Mouse (Mus musculus) gastrocnemius, adult 2 months (tissue): ENCODE measurements around the gene Akr1c19. TPM values are rescaled to one million over a fixed set of nuclear protein-coding genes. Genes with fewer than 3 reads are reported as not detected.
"Not testable (repeated sequence)": the region's sequence is repeated elsewhere in the genome, so short reads cannot be mapped to it uniquely, and the experiment has no call there.

Experiments used
- DNase-seq: peaks from one replicate; pipeline ENCODE4 v3.0.0; 2022
- H3K27ac ChIP-seq: fragments of 200-600 bp; 2 replicates; pipeline ENCODE4 v1.8.1; 2022; ENCODE audit warnings: mild to moderate bottlenecking
- H3K4me3 ChIP-seq: fragments of 200-600 bp; 2 replicates; pipeline ENCODE4 v1.8.1; 2022; ENCODE audit warnings: mild to moderate bottlenecking, moderate library complexity
- CTCF ChIP-seq: fragments of 200-600 bp; IDR thresholded peaks from 2 replicates; pipeline ENCODE4 v1.8.1; 2022; ENCODE audit warnings: antibody characterized with exemption, mild to moderate bottlenecking, moderate library complexity
- intact Hi-C: fragments of 180-260 bp; cut with DNase I; formaldehyde crosslinking; loops from one replicate; pipeline ENCODE4 v1.15.1; 2025
- total RNA-seq, 2 experiments: library from RNA; stranded (reverse); gene quantifications; 2 replicates each; pipeline ENCODE4 v1.2.3; 2021

Akr1c19 gene
- total RNA-seq, 2 experiments from 2014 or later, result 0.33 TPM; not detected in 1

DNA sequence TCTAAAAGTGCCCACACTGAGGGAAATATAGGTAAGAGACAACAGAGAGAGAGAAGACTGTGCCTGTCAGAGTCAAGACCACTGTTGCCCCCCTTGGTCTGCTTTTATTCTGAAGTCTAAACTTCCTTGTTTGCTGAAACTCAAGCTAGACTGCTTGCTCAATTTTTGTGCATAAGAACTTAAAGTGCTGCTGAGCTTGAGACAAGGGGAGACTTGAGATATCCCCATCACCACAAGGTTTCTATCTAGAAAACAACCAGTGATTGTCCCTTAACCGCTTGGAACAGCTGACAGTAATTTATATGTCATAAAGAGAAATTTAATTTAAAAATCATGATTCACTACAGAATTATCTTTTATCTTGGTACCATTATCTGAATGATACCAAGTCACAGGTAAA is 4.6 kb downstream of the Akr1c19 start:
- no peak for DNase-seq
- Histone ChIP-seq H3K4me3 (no peak overlapping the region), H3K27ac (no peak overlapping the region)
- TF ChIP-seq CTCF, result no peak
- intact Hi-C loops, result no loop called here

DNA sequence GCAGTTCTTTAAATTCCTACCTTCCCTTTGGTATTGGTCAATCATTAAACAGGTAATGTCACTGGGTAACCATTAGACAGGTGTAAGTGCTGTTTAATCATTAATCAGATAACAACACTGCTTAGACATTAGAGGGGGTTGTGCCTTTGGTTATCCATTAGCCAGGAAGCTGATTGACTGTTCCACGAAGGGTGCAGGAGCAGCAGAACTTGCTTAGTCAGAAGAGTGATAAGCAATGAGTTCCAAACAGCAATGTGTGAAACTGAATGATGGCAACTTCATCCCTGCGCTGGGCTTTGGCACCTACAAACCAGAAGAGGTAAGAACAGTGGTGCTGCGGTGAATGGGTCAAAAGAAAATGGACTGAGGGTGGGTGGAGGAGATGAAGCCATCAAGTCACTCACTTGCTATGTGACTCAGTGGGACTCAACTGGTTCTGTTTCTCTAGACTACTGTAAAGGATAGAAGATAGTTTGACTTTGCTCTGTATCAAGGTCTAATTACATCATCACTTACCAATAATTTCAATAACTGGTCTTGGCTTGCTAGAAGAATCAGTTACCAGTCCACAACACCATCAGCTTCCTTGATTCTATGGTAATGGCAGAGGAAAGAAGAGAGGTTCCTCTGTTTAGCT is 5.2 kb downstream of the Akr1c19 start:
- no peak for TF ChIP-seq CTCF
- no peak for DNase-seq
- intact Hi-C loops, result no loop called here
- Histone ChIP-seq H3K27ac (no peak overlapping the region), H3K4me3 (no peak overlapping the region)

DNA sequence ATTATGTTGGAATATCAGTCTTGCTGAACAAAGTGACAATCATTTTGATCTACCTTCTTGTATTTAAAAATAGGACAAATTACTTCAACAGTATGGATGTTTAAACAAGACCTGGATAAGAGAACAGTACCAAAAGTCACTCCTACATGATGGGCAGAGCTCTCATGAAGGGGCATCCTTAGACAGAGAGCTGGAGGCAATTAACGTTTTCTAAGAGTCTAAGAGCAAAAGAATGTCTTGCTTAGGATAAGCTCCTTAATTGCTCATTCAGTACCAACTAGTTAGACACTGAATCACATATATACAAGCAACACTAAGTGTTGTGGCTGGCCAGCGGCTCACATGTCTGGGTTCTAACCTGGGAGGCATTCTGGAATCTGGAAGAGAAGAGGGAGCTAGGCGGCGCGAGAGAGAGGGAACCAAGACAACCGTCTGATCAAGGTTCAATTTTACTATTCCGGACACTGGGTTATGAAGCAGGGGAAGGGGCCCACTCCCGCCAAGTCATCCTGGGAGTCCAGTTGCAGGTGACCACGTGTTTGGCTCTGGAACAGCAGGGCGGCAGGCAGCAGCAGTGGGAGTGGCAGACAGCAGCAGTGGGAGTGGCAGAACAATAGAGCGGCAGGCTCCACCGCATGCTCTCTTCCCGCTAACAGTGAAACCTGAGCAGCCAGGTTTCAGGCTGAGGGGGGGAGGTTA is 16.5 kb downstream of the Akr1c19 start:
- no peak for TF ChIP-seq CTCF
- intact Hi-C loops, result no loop called here
- Histone ChIP-seq H3K4me3 (no peak overlapping the region), H3K27ac (no peak overlapping the region)
- DNase-seq, result peak; percentile 18

DNA sequence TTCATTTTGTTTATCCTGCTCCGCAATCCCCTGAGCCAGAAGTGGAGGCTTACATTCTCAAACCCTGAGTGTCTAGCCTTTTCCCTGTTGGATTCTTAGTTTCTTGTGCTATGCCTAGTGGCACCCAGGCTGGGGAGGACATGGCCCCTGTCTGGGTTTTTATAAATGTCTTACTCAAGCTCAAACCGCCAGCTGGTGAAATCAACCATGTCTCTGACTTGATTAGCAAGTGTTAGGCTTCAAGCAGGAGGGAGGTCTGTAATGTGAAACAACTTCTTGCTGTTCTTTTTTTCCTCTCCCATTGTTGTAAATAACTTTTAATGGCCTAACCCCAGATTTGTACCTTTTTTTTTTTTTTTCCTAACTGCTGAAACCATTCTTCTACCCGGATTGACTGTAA is 20.8 kb downstream of the Akr1c19 start:
- TF ChIP-seq CTCF, result no peak
- no peak overlapping the region for H3K4me3 ChIP-seq
- H3K27ac ChIP-seq, result no peak overlapping the region
- intact Hi-C loops, result no loop called here
- no peak for DNase-seq

DNA sequence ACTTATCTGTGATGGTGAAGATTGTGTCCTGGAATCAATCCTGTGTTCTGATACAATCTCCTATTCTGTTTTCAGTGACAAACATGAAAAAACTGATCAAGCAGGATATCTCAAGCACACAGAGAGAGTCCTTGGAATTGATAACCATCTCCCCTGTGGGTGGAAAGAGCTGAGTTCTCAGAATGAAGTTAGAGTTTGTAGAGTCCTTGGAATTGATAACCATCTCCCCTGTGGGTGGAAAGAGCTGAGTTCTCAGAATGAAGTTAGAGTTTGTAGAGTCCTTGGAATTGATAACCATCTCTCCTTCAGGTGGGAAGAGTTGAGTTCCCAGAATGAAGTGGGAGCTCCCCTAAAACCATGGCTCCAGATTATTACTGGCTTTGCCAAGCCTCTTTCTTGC is 28.4 kb downstream of the Akr1c19 start:
- DNase-seq, intact Hi-C loops, H3K27ac ChIP-seq, H3K4me3 ChIP-seq: not testable (repeated sequence)

DNA sequence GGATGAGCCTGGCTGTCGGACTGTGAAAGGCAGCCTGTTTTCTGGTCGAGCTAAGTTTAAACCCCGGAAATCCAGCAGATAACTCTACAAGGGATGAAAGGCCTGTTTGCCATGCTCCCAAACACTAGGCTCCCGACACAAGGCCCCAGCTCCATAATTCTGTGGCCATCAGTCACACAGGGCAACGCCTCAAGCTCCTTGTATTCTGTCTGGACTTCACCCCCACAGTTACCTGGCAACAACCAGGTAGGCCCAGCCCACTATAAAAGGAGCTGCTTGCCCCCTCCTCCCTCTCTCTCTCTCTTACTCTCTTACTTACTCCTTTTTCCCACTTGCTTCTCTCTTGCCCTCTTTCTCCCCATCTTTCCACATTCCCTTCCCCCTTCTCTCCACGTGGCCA is 28.8 kb downstream of the Akr1c19 start:
- no peak overlapping the region for H3K4me3 ChIP-seq
- DNase-seq, result no peak
- intact Hi-C loops, result no loop called here
- H3K27ac ChIP-seq, result no peak overlapping the region
- TF ChIP-seq CTCF, result no peak

DNA sequence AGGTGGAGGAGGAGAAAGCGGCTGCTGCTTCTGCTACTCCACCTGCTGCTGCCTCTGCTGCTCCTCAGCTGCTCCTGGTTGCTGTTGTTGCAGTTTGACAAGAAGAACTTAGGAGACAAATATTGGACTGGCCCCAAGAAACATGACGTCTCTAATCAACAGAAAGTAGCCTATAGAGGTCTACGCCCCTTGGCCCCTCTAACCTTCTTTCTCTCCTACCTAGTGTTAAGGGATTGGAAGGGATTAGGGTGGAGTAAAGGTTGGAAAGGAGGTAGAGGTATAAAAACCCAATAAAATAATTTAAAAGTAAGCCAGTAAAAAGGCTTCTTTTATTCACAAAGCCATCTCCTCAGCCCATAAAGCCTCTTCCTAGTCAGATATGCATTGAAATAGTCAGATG is 36.1 kb downstream of the Akr1c19 start:
- no peak overlapping the region for H3K27ac ChIP-seq
- DNase-seq, result no peak
- no peak for TF ChIP-seq CTCF
- intact Hi-C loops, result no loop called here
- H3K4me3 ChIP-seq, result no peak overlapping the region

DNA sequence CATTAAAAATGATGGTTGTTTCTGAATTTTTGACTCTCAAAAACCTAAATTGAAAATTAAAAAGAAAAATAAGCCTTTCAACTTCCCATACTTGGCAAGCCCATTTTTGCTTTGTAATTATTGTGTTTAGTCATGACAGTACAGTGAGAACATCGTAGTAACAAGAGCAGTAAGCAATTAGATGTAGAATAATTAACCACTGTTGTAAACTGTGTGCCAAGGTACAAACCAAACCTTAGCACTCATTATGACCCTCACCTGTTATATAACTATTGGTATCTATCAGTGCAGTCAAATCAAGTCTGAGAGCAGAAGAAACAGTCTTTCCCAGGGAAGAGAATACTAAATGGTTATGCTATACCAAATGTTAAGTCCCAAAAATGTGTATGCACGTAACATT is 36.5 kb downstream of the Akr1c19 start:
- no peak for DNase-seq
- no peak overlapping the region for H3K27ac ChIP-seq
- TF ChIP-seq CTCF, result no peak
- H3K4me3 ChIP-seq, result no peak overlapping the region
- intact Hi-C loops, result no loop called here

DNA sequence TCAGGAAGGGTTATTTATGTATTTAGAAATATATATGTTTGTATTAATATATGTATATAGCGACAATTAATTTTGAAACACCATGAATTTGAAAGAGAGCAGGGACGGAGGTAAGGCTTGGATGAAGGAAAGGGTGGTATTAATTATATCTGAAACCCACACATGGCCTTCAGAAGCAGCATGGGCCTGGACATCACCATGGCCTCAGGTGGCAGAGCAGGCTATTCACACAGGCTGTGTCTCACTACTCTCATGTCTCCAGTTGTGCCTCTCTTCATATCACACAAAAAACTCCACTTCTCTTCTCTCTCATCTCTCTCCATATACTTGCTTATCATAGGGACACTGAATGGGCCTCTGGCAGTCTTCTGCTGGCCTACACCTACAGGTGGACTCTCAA is 37.0 kb downstream of the Akr1c19 start:
- H3K27ac ChIP-seq, intact Hi-C loops, DNase-seq, H3K4me3 ChIP-seq: not testable (repeated sequence)

DNA sequence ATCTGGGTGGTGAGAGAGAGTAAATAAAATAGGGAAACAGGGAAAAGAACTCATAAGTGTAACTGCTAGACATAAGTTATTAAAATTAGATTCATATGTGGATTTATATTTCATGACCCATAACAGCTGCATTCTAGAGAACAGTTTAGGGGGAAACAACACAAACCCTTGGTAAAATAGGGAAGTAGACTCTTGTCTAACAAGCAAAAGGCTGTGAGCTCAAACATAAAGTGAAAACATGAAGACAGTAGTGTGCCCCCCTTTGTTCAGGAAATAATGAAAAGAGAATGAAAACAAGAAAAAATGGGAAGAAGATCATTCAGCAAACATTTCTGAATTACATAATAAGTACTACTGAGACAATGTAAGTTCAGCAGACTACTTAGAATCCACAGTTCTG is 42.4 kb downstream of the Akr1c19 start:
- Histone ChIP-seq H3K27ac (no peak overlapping the region), H3K4me3 (no peak overlapping the region)
- intact Hi-C loops, result no loop called here
- TF ChIP-seq CTCF, result no peak
- no peak for DNase-seq

DNA sequence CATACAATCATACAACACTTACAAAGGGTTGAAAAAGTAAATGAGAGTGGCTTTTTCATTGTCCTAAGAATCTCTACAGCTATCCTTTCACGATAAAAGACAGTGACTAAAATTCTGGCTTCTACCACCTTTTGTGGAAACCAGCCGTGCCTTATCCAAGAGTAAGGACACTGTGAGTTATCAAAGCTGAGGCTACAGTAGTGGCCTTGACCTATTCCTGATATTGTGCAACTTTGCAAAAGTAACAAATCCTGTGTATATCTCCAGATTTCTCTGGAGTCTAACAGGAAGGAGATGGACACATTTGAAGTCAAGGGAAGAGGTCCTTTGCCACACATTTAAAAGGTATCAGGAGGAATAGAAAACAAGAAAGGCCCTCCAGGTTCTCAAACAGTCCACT is 49.0 kb downstream of the Akr1c19 start:
- Histone ChIP-seq H3K27ac (no peak overlapping the region), H3K4me3 (no peak overlapping the region)
- DNase-seq, result no peak
- TF ChIP-seq CTCF, result no peak
- intact Hi-C loops, result no loop called here

DNA sequence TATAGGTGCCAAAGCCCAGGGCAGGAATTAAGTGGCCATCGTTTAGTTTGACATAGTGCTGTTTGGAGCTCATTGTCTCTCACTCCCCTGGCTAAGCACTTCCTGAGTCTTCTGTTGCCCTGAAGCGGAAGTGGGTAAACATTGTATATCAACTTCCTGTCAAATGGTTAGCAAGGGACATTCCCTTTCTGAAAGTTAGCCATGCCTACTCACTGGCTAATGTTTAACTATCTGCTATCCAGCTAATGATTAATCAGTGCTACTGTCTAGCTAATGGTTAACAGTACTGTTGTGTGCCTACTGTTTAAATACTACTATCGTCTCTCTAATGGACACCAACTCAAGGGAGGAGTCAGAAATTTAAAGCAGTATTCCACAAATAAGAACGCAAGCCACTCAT is 50.8 kb downstream of the Akr1c19 start, which contains the start of gene Akr1c12:
Gene Akr1c12, minus strand, starts transcription at position 150 of the 400 bp plus-strand sequence.
- intact Hi-C loops, result no loop called here
- TF ChIP-seq CTCF, result no peak
- no peak for DNase-seq
- Histone ChIP-seq H3K27ac (no peak within 1 kb of the TSS), H3K4me3 (no peak within 1 kb of the TSS)

DNA sequence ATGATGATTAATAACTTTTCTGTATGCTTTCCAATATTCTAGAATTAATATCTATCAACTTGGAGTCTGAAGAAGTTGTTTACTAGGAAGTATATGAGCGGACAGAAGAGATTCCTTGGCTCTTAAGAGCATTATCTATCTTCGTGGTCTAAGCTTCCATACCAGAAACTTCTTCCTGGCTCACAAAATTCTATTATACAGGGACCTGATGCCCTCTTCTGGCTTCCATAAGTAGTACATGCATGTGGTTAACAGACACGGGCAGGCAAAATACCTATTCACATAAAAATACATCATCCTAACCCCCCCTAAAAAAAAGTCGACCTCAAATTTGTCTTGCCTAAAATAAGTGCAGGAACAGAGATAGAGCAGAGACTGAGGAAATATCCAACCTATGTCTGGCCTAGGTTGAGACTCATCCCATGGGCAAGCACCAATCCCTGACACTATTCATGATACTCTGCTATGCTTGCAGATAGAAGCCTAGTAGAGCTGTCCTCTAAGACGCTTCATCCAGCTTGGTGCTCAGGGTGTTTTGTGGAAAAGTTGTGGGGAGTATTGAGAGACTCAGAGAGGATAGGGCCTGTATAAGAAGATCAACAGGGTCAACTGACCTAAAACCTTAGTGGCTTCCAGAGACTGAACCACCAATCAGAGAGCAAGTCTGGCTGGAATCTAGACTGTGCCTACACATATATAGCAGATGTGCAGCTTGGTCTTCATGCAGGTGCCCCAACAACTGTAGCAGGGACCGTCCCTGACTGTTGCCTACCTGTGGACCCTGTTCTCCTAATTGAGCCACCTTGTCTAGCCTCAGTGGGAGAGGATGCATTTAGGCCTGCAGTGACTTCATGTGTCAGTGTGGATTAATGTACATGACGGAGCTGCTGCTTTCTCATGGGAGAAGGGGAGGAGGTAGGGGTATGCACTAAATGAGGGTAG is 53.2 kb downstream of the Akr1c19 start:
- no peak overlapping the region for H3K4me3 ChIP-seq
- TF ChIP-seq CTCF, result peak; percentile 58
- no peak overlapping the region for H3K27ac ChIP-seq
- DNase-seq, result no peak
- intact Hi-C loops, result loop anchor here (2.0 to 10.0 kb wide), 3 partner anchors 93 to 267 kb away; no protein-coding TSS in a partner anchor
